Mouse (Mus musculus) ES-Bruce4 (cell line): ENCODE data around the gene Myom1.

Experiments used
- EP300 ChIP-seq: IDR thresholded peaks from 2 replicates; pipeline ENCODE4 v1.6.1; 2011; ENCODE audit warnings: low read depth, low read length; ENCODE audit not compliant: insufficient read depth
- POLR2A ChIP-seq: IDR thresholded peaks from one replicate; pipeline ENCODE4 v1.8.1; 2011; ENCODE audit warnings: low read length; ENCODE audit not compliant: insufficient read depth

GRCm38 (mm10) chr17:70973398-70973797 lies 29.0 kb upstream of the Myom1 start:
- TF ChIP-seq EP300 = no peak
- TF ChIP-seq POLR2A = no peak
